Comparison of ENCODE assay signal across 8 mouse cellular contexts in the genomic region with DNA sequence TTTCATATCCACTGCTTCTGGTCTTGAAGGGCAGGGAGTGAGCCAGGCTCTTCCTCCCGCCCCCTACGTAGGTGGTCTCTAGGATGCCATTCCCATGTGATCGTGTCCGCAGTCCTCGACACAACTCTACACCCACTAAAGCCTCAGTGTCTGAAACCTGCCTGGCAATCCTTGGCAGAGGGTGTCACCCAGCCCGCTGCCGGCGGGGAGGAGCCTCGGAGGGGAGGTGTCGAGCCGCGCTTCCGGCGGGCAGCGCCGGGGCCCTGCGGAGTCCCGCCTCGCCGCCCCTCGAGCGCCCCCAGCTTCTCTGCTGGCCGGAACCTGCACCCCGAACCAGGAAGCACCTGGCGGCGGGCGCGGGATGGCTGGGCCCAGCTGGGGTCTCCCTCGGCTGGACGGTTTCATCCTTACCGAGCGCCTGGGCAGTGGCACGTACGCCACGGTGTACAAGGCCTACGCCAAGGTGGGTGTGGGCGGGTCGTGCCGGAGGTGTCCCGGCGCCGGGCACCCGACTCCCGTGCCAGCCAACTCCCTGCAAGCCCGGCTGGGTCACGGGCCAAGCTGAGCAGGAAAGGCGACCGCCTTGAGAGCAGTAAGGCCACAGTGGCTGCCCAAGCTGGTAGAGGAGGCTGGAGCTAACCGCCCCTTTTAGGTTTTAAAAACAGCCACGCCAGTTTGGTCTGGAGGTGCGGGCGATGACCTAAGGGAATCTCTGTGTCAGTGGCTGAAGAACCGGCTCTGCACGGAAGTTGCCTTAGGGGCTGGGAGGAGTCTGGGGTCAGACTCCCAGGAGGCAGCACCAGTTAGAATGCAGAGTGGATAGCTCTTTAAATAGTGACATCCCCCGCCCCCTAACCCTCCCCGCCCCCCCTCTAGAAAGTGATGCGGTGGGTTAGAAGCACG. TPM values are rescaled to one million over a fixed set of nuclear protein-coding genes. Genes with fewer than 3 reads are reported as not detected.
DNase-seq lines count a peak whose midpoint lies in the region; ATAC-seq and TF ChIP-seq lines count a peak whose summit lies in the region.

A gene (plus strand): TSS at position 229 of the 903 bp plus-strand sequence.

- peak within 1 kb of the TSS; percentile 79 for H3K9ac ChIP-seq in CH12.LX (ENCODE audit: insufficient read depth, low read depth)
- H3K9ac ChIP-seq in forebrain, embryonic 11.5 days (ENCODE audit: low read length): peak within 1 kb of the TSS; percentile 79
- H3K9ac ChIP-seq in heart, embryonic 15.5 days: peak within 1 kb of the TSS; percentile 81
- peak within 1 kb of the TSS; percentile 83 for H3K9ac ChIP-seq in liver, embryonic 16.5 days (ENCODE audit: low read depth, low read length)
- peak within 1 kb of the TSS; percentile 73 for H3K9ac ChIP-seq in neural tube, embryonic 12.5 days
- H3K9ac ChIP-seq in stomach, postnatal 0 days (ENCODE audit: low read length): peak within 1 kb of the TSS; percentile 83

- under 1% methylated on average over 58 of the region's 58 CpGs for WGBS in forebrain, embryonic 11.5 days
- under 1% methylated on average over 58 of the region's 58 CpGs for WGBS in heart, embryonic 15.5 days
- under 1% methylated on average over 57 of the region's 58 CpGs for WGBS in liver, embryonic 16.5 days (ENCODE audit: insufficient replicate concordance)
- WGBS in neural tube, embryonic 12.5 days: under 1% methylated on average over 58 of the region's 58 CpGs
- WGBS in stomach, postnatal 0 days: under 1% methylated on average over 52 of the region's 58 CpGs

- peaks cover 0 to 31% of the 10 kb centered on the region in 2 experiments; a peak in 2 of 4 replicates for H3K4me1 ChIP-seq in CH12.LX (ENCODE audit: control insufficient read depth in 1 of 2, insufficient read depth in 2 of 2)
- H3K4me1 ChIP-seq in forebrain, embryonic 11.5 days (replicated peaks; ENCODE audit: control insufficient read depth, insufficient read depth, low read length): no peaks in the 10 kb centered on the region; the same call in 1 of the 2 replicates
- H3K4me1 ChIP-seq in heart, embryonic 15.5 days (replicated peaks): peaks cover 25% of the 10 kb centered on the region
- peaks cover 20% of the 10 kb centered on the region for H3K4me1 ChIP-seq in liver, embryonic 16.5 days (ENCODE audit: control insufficient read depth, low read depth, low read length)
- H3K4me1 ChIP-seq in neural tube, embryonic 12.5 days: peaks cover 15% of the 10 kb centered on the region
- H3K4me1 ChIP-seq in stomach, postnatal 0 days (replicated peaks; ENCODE audit: control insufficient read depth, insufficient read depth): 0 out of 2 replicates have a peak, but pooled peaks cover 2% of the 10 kb centered on the region

- TF ChIP-seq CTCF in CH12.LX (conservative IDR thresholded peaks at IDR 0.05 in 1 of 2, IDR thresholded peaks at IDR 0.05 in 1 of 2; ENCODE audit: low read depth in 2 of 2, low read length in 2 of 2): peak in 1 of 2 experiments; percentile 52; a peak in 2 of 4 replicates
- TF ChIP-seq CTCF in stomach, postnatal 0 days (IDR thresholded peaks at IDR 0.05; ENCODE audit: low read depth): peak; percentile 57

- TF ChIP-seq EP300 in CH12.LX (IDR thresholded peaks at IDR 0.05; ENCODE audit: low read length): no peak
- TF ChIP-seq EP300 in stomach, postnatal 0 days (optimal IDR thresholded peaks at IDR 0.05): no peak

- in situ Hi-C loops in CH12.LX (cut with MboI; ENCODE audit: low pct_ligation_motif_present, low pct_unique_long_range_greater_than_20kb, low sequenced_read_pairs): loop anchor here (5.0 kb wide), 1 partner anchor 68 kb away; no protein-coding TSS in a partner anchor

- TF ChIP-seq RAD21 in CH12.LX (IDR thresholded peaks at IDR 0.05; ENCODE audit: low read depth, low read length): no peak; the same call in 1 of the 2 replicates

- H3K4me3 ChIP-seq in CH12.LX (replicated peaks in 1 of 3; ENCODE audit: low read depth in 2 of 3, low read length in 2 of 3, poor library complexity in 1 of 3): peak within 1 kb of the TSS; percentile 72 to 92 (median 77)
- peak within 1 kb of the TSS; percentile 73 for H3K4me3 ChIP-seq in forebrain, embryonic 11.5 days (ENCODE audit: low read depth, low read length)
- H3K4me3 ChIP-seq in heart, embryonic 15.5 days: peak within 1 kb of the TSS; percentile 78
- peak within 1 kb of the TSS; percentile 82 for H3K4me3 ChIP-seq in liver, embryonic 16.5 days (ENCODE audit: low read depth, low read length)
- peak within 1 kb of the TSS; percentile 67 for H3K4me3 ChIP-seq in neural tube, embryonic 12.5 days
- H3K4me3 ChIP-seq in stomach, postnatal 0 days (ENCODE audit: low read depth, low read length): peak within 1 kb of the TSS; percentile 79

- no peaks in the 10 kb centered on the region for H3K9me3 ChIP-seq in CH12.LX (replicated peaks; ENCODE audit: low read length)
- H3K9me3 ChIP-seq in forebrain, embryonic 11.5 days (ENCODE audit: control insufficient read depth, low read length): no peaks in the 10 kb centered on the region
- H3K9me3 ChIP-seq in heart, embryonic 15.5 days (replicated peaks): no peaks in the 10 kb centered on the region
- H3K9me3 ChIP-seq in liver, embryonic 16.5 days (replicated peaks; ENCODE audit: control insufficient read depth, low read length): no peaks in the 10 kb centered on the region
- no peaks in the 10 kb centered on the region for H3K9me3 ChIP-seq in neural tube, embryonic 12.5 days
- H3K9me3 ChIP-seq in stomach, postnatal 0 days (ENCODE audit: control insufficient read depth, low read length): no peaks in the 10 kb centered on the region

- H3K4me2 ChIP-seq in CH12.LX (ENCODE audit: insufficient read depth, low read depth, poor library complexity, severe bottlenecking): peak within 1 kb of the TSS; percentile 26
- H3K4me2 ChIP-seq in forebrain, embryonic 11.5 days (ENCODE audit: low read depth, low read length, severe bottlenecking): peak within 1 kb of the TSS; percentile 97
- H3K4me2 ChIP-seq in heart, embryonic 15.5 days: peak within 1 kb of the TSS; percentile 85
- peak within 1 kb of the TSS; percentile 92 for H3K4me2 ChIP-seq in liver, embryonic 16.5 days (ENCODE audit: low read depth, low read length)
- peak within 1 kb of the TSS; percentile 87 for H3K4me2 ChIP-seq in neural tube, embryonic 12.5 days (replicated peaks)
- peak within 1 kb of the TSS; percentile 97 for H3K4me2 ChIP-seq in stomach, postnatal 0 days (replicated peaks; ENCODE audit: low read depth)

- H3K27me3 ChIP-seq in CH12.LX (replicated peaks): no peaks in the 10 kb centered on the region
- H3K27me3 ChIP-seq in forebrain, embryonic 11.5 days (ENCODE audit: control insufficient read depth, insufficient read depth, low read length): no peaks in the 10 kb centered on the region
- H3K27me3 ChIP-seq in heart, embryonic 15.5 days: no peaks in the 10 kb centered on the region
- no peaks in the 10 kb centered on the region for H3K27me3 ChIP-seq in liver, embryonic 16.5 days (ENCODE audit: control insufficient read depth, insufficient read depth, low read depth, low read length)
- H3K27me3 ChIP-seq in neural tube, embryonic 12.5 days (replicated peaks): no peaks in the 10 kb centered on the region
- no peaks in the 10 kb centered on the region for H3K27me3 ChIP-seq in stomach, postnatal 0 days (ENCODE audit: control insufficient read depth, insufficient read depth, low read length)

- peak; percentile 89 for ATAC-seq in forebrain, embryonic 11.5 days (replicated peaks; ENCODE audit: low FRiP score)
- ATAC-seq in heart, embryonic 15.5 days (replicated peaks; ENCODE audit: insufficient number of reproducible peaks, insufficient read depth, low FRiP score, low read depth): peak; percentile 83
- peak; percentile 85 for ATAC-seq in liver, embryonic 16.5 days (ENCODE audit: low read depth)
- peak; percentile 90 for ATAC-seq in neural tube, embryonic 12.5 days (ENCODE audit: low FRiP score, low read depth)
- peak; percentile 85 for ATAC-seq in stomach, postnatal 0 days (ENCODE audit: low FRiP score, low TSS enrichment)

- dilution Hi-C loops in CH12.LX (cut with MboI; ENCODE audit: extremely low pct_ligation_motif_present, extremely low pct_unique_long_range_greater_than_20kb, low sequenced_read_pairs): no loop called here

- DNase-seq in CH12.LX (ENCODE audit: extremely low read depth): peak; percentile 83
- DNase-seq in c-Kit-positive CD71-negative TER-119-negative erythroid progenitor cells, embryonic 14.5 days (ENCODE audit: low read depth): peak; percentile 63
- peak; percentile 88 for DNase-seq in forebrain, embryonic 11.5 days (ENCODE audit: low spot score)
- peak; percentile 79 to 93 for DNase-seq in kidney, postnatal 25 days
- DNase-seq in stomach, postnatal 0 days (ENCODE audit: low spot score): peak; percentile 89

- H3K27ac ChIP-seq in CH12.LX (ENCODE audit: insufficient read depth, low read depth): peak within 1 kb of the TSS; percentile 80
- H3K27ac ChIP-seq in forebrain, embryonic 11.5 days (ENCODE audit: low read depth, low read length): 0 out of 2 replicates have a peak within 1 kb of the TSS, but pooled peaks have one; percentile 37
- H3K27ac ChIP-seq in heart, embryonic 15.5 days: peak within 1 kb of the TSS; percentile 87
- H3K27ac ChIP-seq in liver, embryonic 16.5 days (ENCODE audit: low read length): peak within 1 kb of the TSS; percentile 68
- H3K27ac ChIP-seq in neural tube, embryonic 12.5 days: peak within 1 kb of the TSS; percentile 37; the same call in 1 of the 2 replicates
- peak within 1 kb of the TSS; percentile 86 for H3K27ac ChIP-seq in stomach, postnatal 0 days (replicated peaks)

- peaks cover 43 to 71% of the 10 kb centered on the region in 2 experiments for H3K36me3 ChIP-seq in CH12.LX (replicated peaks in 1 of 2; ENCODE audit: control insufficient read depth in 1 of 2, insufficient read depth in 1 of 2, low read length in 1 of 2)
- no peaks in the 10 kb centered on the region; the same call in 1 of the 2 replicates for H3K36me3 ChIP-seq in forebrain, embryonic 11.5 days (ENCODE audit: control insufficient read depth, insufficient read depth, low read length)
- peaks cover 21% of the 10 kb centered on the region; the same call in 1 of the 2 replicates for H3K36me3 ChIP-seq in heart, embryonic 15.5 days
- H3K36me3 ChIP-seq in liver, embryonic 16.5 days (ENCODE audit: control insufficient read depth, insufficient read depth): no peaks in the 10 kb centered on the region
- H3K36me3 ChIP-seq in neural tube, embryonic 12.5 days: peaks cover 46% of the 10 kb centered on the region
- H3K36me3 ChIP-seq in stomach, postnatal 0 days (ENCODE audit: control insufficient read depth, insufficient read depth, low read length): peaks cover 21% of the 10 kb centered on the region; the same call in 1 of the 2 replicates

- no peaks in the 10 kb centered on the region for H3K79me2 ChIP-seq in CH12.LX (replicated peaks; ENCODE audit: control insufficient read depth, extremely low read depth, insufficient read depth, poor library complexity, severe bottlenecking)

- peak; percentile 73 for TF ChIP-seq POLR2A in CH12.LX (IDR thresholded peaks at IDR 0.05; ENCODE audit: low read depth, low read length)

RNA-seq across cellular contexts. Expression of the gene that starts here (rescaled TPM):
- total RNA-seq in CH12.LX (2012; rRNA removed) (10.5 and 11.4 TPM in 2 replicates), CH12.LX (2014; rRNA removed) (1.8 and 2.6 TPM in 2 replicates)
- 10.0 and 11.8 TPM in 2 replicates for polyA plus RNA-seq in CH12.LX (2012; ENCODE audit: insufficient read length, low read depth)
- 12.6 and 15.1 TPM in 2 replicates for polyA plus RNA-seq in forebrain, embryonic 11.5 days (2014; fragmentation: Nextera tagmentation; extraction: Ambion mirVana)
- 14.3 and 21.3 TPM in 2 replicates for polyA plus RNA-seq in heart, embryonic 15.5 days (2015; fragmentation: Nextera tagmentation; extraction: Ambion mirVana)
- polyA plus RNA-seq in liver, embryonic 16.5 days (2015; fragmentation: Nextera tagmentation; extraction: Ambion mirVana): 5.2 and 5.5 TPM in 2 replicates
- 20.7 and 22.9 TPM in 2 replicates for polyA plus RNA-seq in neural tube, embryonic 12.5 days (2016; fragmentation: Nextera tagmentation; extraction: Ambion mirVana)
- polyA plus RNA-seq in stomach, postnatal 0 days (2015; fragmentation: Nextera tagmentation; extraction: Ambion mirVana): 8.4 and 8.6 TPM in 2 replicates

Comparison
In these comparisons a context has a peak if more than half of its experiments do, and no peak if none do; other contexts are left out.
1. Peak in every context shown above with its lines: DNase-seq, ATAC-seq, H3K4me3 ChIP-seq and H3K27ac ChIP-seq.
2. H3K27ac ChIP-seq: peak in every context shown above with its lines; median percentile 87 in heart, embryonic 15.5 days; 86 in stomach, postnatal 0 days; 80 in CH12.LX; 68 in liver, embryonic 16.5 days; 37 in forebrain, embryonic 11.5 days; 37 in neural tube, embryonic 12.5 days.
3. H3K4me2 ChIP-seq: peak in every context shown above with its lines; median percentile 97 in forebrain, embryonic 11.5 days; 97 in stomach, postnatal 0 days; 92 in liver, embryonic 16.5 days; 87 in neural tube, embryonic 12.5 days; 85 in heart, embryonic 15.5 days; 26 in CH12.LX.